Mouse (Mus musculus): ENCODE measurements around the gene Tmod4. TPM values are rescaled to one million over a fixed set of nuclear protein-coding genes. Genes with fewer than 3 reads are reported as not detected.
"Not testable (repeated sequence)": the region's sequence is repeated elsewhere in the genome, so short reads cannot be mapped to it uniquely, and the experiment has no call there.

Gene Tmod4
- 10 to 100 TPM; 17.3 to 24.5 TPM for total RNA-seq (2021)

GRCm38 (mm10) chr3:95124246-95124645, at the start of gene Tmod4:
Gene Tmod4 (plus strand): TSS chr3:95124476.
- intact Hi-C loops (cut with DNase I), result no loop called here
- DNase-seq (ENCODE audit: low spot score), result no peak

GRCm38 (mm10) chr3:95088071-95088470, 36.2 kb upstream of the Tmod4 start:
- intact Hi-C loops (cut with DNase I), result no loop called here
- no peak for DNase-seq (ENCODE audit: low spot score)

GRCm38 (mm10) chr3:95100854-95101253, 23.4 kb upstream of the Tmod4 start:
- intact Hi-C loops (cut with DNase I), result no loop called here
- DNase-seq (ENCODE audit: low spot score), result no peak

GRCm38 (mm10) chr3:95105121-95105520, 19.2 kb upstream of the Tmod4 start:
- no peak for DNase-seq (ENCODE audit: low spot score)
- intact Hi-C loops (cut with DNase I), result no loop called here

- intact Hi-C loops (cut with DNase I), result no loop called here
- DNase-seq (ENCODE audit: low spot score), result no peak
Measured at GRCm38 (mm10) chr3:95105586-95106337, 18.5 kb upstream of the Tmod4 start.

GRCm38 (mm10) chr3:95106338-95107117, 17.7 kb upstream of the Tmod4 start, which contains the start of gene Pip5k1a:
Gene Pip5k1a (minus strand): TSS chr3:95106930.
- intact Hi-C loops (cut with DNase I), result no loop called here
- DNase-seq (ENCODE audit: low spot score), result peak; percentile 93

- intact Hi-C loops (cut with DNase I); DNase-seq (ENCODE audit: low spot score): not testable (repeated sequence)
Measured at GRCm38 (mm10) chr3:95107308-95107707, 17.0 kb upstream of the Tmod4 start.

- DNase-seq (ENCODE audit: low spot score), result no peak
- intact Hi-C loops (cut with DNase I), result no loop called here
Measured at GRCm38 (mm10) chr3:95107898-95108297, 16.4 kb upstream of the Tmod4 start.

- peak; percentile 80 for DNase-seq (ENCODE audit: low spot score)
- intact Hi-C loops (cut with DNase I), result loop anchor here (2.0 kb wide), 1 partner anchor 22 kb away; no protein-coding TSS in a partner anchor
Measured at GRCm38 (mm10) chr3:95110911-95111726, 13.2 kb upstream of the Tmod4 start, which contains the start of gene Vps72. Gene Vps72 (plus strand): TSS chr3:95111022.

GRCm38 (mm10) chr3:95112760-95113159, 11.5 kb upstream of the Tmod4 start:
- intact Hi-C loops (cut with DNase I), result loop anchor here (2.0 kb wide), 1 partner anchor 14 kb away; no protein-coding TSS in a partner anchor
- no peak for DNase-seq (ENCODE audit: low spot score)

GRCm38 (mm10) chr3:95117751-95118150, 6.5 kb upstream of the Tmod4 start:
- DNase-seq (ENCODE audit: low spot score), result no peak
- intact Hi-C loops (cut with DNase I), result no loop called here

GRCm38 (mm10) chr3:95121580-95121979, 2.7 kb upstream of the Tmod4 start:
- intact Hi-C loops (cut with DNase I), result no loop called here
- no peak for DNase-seq (ENCODE audit: low spot score)

- DNase-seq (ENCODE audit: low spot score), result no peak
- intact Hi-C loops (cut with DNase I), result no loop called here
Measured at GRCm38 (mm10) chr3:95124972-95125371, 696 bp downstream of the Tmod4 start.

- DNase-seq (ENCODE audit: low spot score), result no peak
Measured at GRCm38 (mm10) chr3:95129226-95129651, 5.0 kb downstream of the Tmod4 start.

GRCm38 (mm10) chr3:95130081-95130480, 5.8 kb downstream of the Tmod4 start:
- DNase-seq (ENCODE audit: low spot score), result no peak
- intact Hi-C loops (cut with DNase I), result no loop called here

More at GRCm38 (mm10) chr3:95129226-95129651, 5.0 kb downstream of the Tmod4 start:
- intact Hi-C loops (cut with DNase I), result no loop called here

- DNase-seq (ENCODE audit: low spot score), result not testable (repeated sequence)
- intact Hi-C loops (cut with DNase I), result loop anchor here (2.0 kb wide), 1 partner anchor 22 kb away; the partner anchor contains the start of gene Vps72
Measured at GRCm38 (mm10) chr3:95132389-95132788, 8.1 kb downstream of the Tmod4 start.

GRCm38 (mm10) chr3:95133176-95133575, 8.9 kb downstream of the Tmod4 start:
- DNase-seq (ENCODE audit: low spot score), result no peak
- intact Hi-C loops (cut with DNase I), result loop anchor here (2.0 kb wide), 1 partner anchor 22 kb away; the partner anchor contains the start of gene Vps72

GRCm38 (mm10) chr3:95133680-95134101, 9.4 kb downstream of the Tmod4 start, which contains the start of the genes Scnm1 and Lysmd1:
Gene Scnm1 (minus strand): TSS chr3:95134011.
Gene Lysmd1 (plus strand): TSS chr3:95134088.
- intact Hi-C loops (cut with DNase I), result loop anchor here (2.0 kb wide), 1 partner anchor 23 kb away; the partner anchor contains the start of gene Vps72
- DNase-seq (ENCODE audit: low spot score), result peak; percentile 87

- intact Hi-C loops (cut with DNase I); DNase-seq (ENCODE audit: low spot score): not testable (repeated sequence)
Measured at GRCm38 (mm10) chr3:95134133-95134532, 9.9 kb downstream of the Tmod4 start.

Measured in heart, postnatal 25 days (tissue).